Mouse (Mus musculus) hindbrain, postnatal 0 days (tissue): ENCODE measurements around the gene Erc2. TPM values are rescaled to one million over a fixed set of nuclear protein-coding genes. Genes with fewer than 3 reads are reported as not detected.

Source experiments
- ATAC-seq: fragments of 200-750 bp; cut with Nextera tagmentation; 2 replicates; pipeline ENCODE4 v1.8.0; 2017; ENCODE audit warnings: mild to moderate bottlenecking, moderate TSS enrichment, moderate library complexity
- DNase-seq: peaks from one replicate; pipeline ENCODE4 v3.0.0-alpha.2; 2015; ENCODE audit warnings: low spot score
- H3K27ac ChIP-seq: fragments of 300-500 bp; sonication (generic); 2 replicates; pipeline ENCODE4 v1.5.1; 2014; ENCODE audit warnings: mild to moderate bottlenecking
- H3K27me3 ChIP-seq: fragments of 300-500 bp; sonication (generic); 2 replicates; pipeline ENCODE4 v1.6.1; 2014; ENCODE audit warnings: low read length, mixed read lengths; ENCODE audit not compliant: insufficient read depth
- H3K36me3 ChIP-seq: fragments of 300-500 bp; sonication (generic); 2 replicates; pipeline ENCODE4 v1.6.1; 2014; ENCODE audit warnings: low read length, mixed read lengths; ENCODE audit not compliant: insufficient read depth
- H3K4me1 ChIP-seq: fragments of 300-500 bp; sonication (generic); 2 replicates; pipeline ENCODE4 v1.6.1; 2014; ENCODE audit warnings: antibody characterized with exemption, low read length, mixed read lengths; ENCODE audit not compliant: insufficient read depth
- H3K4me2 ChIP-seq: fragments of 300-500 bp; sonication (generic); 2 replicates; pipeline ENCODE4 v1.6.1; 2014; ENCODE audit warnings: low read depth, mild to moderate bottlenecking, low read length, moderate library complexity, mixed read lengths
- H3K4me3 ChIP-seq: fragments of 300-500 bp; sonication (generic); 2 replicates; pipeline ENCODE4 v1.5.1; 2014; ENCODE audit warnings: low read length
- H3K9ac ChIP-seq: fragments of 300-500 bp; sonication (generic); replicated peaks from 2 replicates; pipeline ENCODE4 v1.6.1; 2014; ENCODE audit warnings: mild to moderate bottlenecking, low read length, moderate library complexity, mixed read lengths
- H3K9me3 ChIP-seq: fragments of 300-500 bp; sonication (generic); 2 replicates; pipeline ENCODE4 v1.6.1; 2016; ENCODE audit warnings: low read length, mixed read lengths
- CTCF ChIP-seq: IDR thresholded peaks from 2 replicates; pipeline ENCODE4 v1.5.1; 2016; ENCODE audit warnings: antibody characterized with exemption, control low read depth, low read depth
- WGBS: fragments of 180-500 bp; shearing (Covaris S2); extraction: QIAGEN DNeasy Blood & Tissue Kit; methylation state at CpG from one replicate; pipeline ENCODE4 v1.1.7; 2014; 5-methylcytosine and 5-hydroxymethylcytosine counted together
- polyA plus RNA-seq: library from polyadenylated mRNA; unstranded; fragments of >200 nt; fragmentation: Nextera tagmentation; extraction: Ambion mirVana; gene quantifications from 2 replicates; pipeline ENCODE4 v1.2.1, GENCODE M21; 2015
- total RNA-seq: library from RNA; depleted of rRNA; stranded (reverse); fragments of >200 nt; gene quantifications from 2 replicates; pipeline ENCODE4 v1.2.3, GENCODE M21; 2014

The Erc2 gene
- total and polyA plus RNA-seq, 2 experiments from 2014 or later: 71.0 to 104 TPM

DNA sequence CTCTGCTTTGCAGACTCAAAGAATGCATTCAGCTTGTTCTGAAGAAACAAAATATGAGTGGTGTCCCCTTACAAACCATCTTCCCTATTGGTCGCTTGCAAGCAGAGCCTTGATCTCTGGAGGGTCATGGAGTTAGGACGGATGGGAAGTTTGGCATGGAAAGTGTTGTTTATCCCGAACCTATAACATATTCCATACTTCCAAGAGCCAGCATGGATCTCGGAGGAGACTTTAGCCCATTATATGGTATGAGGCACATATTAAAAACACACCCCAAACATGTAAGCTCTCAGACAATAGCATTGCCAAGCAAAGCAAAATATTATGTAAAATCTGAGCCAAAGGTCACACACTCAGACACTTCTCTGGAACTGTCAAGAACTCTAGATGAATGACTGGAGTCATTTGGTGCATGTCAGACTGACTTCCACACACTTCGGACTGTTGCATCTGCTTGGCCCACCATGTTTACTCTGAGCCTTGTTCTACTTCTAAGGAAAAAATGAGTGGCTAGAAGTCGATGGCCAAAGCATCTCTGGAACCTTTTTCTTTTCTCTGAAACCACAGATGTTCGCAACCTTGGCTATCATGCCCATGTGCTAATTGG, 809.6 kb downstream of the Erc2 start:
- whole genome bisulfite sequencing: 88% methylated on average over 7 of the region's 7 CpGs
- ATAC-seq: no peak

DNA sequence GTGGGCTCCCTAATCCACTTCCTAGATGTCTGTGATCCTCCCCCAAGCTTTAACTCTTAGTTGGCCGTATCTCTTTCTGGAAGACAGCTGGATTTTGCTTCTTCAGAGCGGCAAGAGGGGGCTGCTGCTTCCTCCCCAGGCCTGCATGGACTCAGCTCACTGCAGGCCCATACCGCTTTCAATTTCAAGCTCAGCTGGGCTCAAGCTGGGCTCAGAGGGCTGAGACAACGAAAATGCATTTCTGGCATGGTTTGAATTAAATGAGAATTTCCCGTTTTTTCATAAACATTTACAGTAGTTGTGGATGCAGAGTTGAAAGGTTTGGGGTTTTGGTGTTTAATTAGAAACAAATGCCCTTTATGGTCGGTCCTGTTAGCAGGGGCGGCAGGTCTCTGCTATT, 812.8 kb downstream of the Erc2 start:
- H3K4me2 ChIP-seq: no peak overlapping the region
- H3K9ac ChIP-seq: no peak overlapping the region
- no peak for DNase-seq
- H3K4me1 ChIP-seq: no peaks in the 10 kb centered on the region
- H3K9me3 ChIP-seq: no peaks in the 10 kb centered on the region
- 66% methylated on average over 7 of the region's 7 CpGs for WGBS
- no peak overlapping the region for H3K4me3 ChIP-seq
- H3K27me3 ChIP-seq: no peaks in the 10 kb centered on the region
- no peak for TF ChIP-seq CTCF
- no peak for ATAC-seq
- no peak overlapping the region for H3K27ac ChIP-seq
- no peaks in the 10 kb centered on the region for H3K36me3 ChIP-seq

More for the DNA sequence above, 809.6 kb downstream of the Erc2 start:
- Histone ChIP-seq H3K4me1 (no peaks in the 10 kb centered on the region), H3K4me2 (no peak overlapping the region), H3K9me3 (no peaks in the 10 kb centered on the region), H3K27me3 (no peaks in the 10 kb centered on the region), H3K4me3 (no peak overlapping the region), H3K36me3 (no peaks in the 10 kb centered on the region), H3K9ac (no peak overlapping the region), H3K27ac (no peak overlapping the region)
- DNase-seq: no peak
- TF ChIP-seq CTCF: no peak

DNA sequence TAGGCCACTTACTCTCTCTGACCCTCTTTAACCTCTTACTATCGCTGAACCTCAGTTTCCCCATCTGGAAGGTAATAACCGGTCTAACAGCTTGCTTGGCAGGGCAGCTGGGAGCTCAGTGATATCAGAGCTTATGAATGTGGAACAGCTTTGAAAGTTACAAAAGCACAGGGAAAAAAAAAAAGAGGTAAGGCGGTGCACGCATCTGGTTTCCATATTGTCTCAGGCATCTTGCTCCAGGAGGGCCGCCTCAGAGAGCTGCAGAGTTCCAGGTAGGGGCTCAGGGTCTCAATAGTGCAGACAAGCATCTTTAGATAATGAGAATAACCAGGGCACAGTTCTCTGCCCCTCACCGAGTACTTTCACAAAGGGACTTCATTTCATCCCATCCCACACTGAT, 816.9 kb downstream of the Erc2 start:
- Histone ChIP-seq H3K4me2 (no peak overlapping the region), H3K27ac (no peak overlapping the region), H3K4me1 (peaks cover 10% of the 10 kb centered on the region; the same call in 1 of the 2 replicates), H3K36me3 (no peaks in the 10 kb centered on the region), H3K27me3 (no peaks in the 10 kb centered on the region), H3K9me3 (no peaks in the 10 kb centered on the region), H3K9ac (no peak overlapping the region), H3K4me3 (no peak overlapping the region)
- ATAC-seq (no peak), DNase-seq (no peak)
- 87% methylated on average over 6 of the region's 6 CpGs for WGBS
- no peak for TF ChIP-seq CTCF

DNA sequence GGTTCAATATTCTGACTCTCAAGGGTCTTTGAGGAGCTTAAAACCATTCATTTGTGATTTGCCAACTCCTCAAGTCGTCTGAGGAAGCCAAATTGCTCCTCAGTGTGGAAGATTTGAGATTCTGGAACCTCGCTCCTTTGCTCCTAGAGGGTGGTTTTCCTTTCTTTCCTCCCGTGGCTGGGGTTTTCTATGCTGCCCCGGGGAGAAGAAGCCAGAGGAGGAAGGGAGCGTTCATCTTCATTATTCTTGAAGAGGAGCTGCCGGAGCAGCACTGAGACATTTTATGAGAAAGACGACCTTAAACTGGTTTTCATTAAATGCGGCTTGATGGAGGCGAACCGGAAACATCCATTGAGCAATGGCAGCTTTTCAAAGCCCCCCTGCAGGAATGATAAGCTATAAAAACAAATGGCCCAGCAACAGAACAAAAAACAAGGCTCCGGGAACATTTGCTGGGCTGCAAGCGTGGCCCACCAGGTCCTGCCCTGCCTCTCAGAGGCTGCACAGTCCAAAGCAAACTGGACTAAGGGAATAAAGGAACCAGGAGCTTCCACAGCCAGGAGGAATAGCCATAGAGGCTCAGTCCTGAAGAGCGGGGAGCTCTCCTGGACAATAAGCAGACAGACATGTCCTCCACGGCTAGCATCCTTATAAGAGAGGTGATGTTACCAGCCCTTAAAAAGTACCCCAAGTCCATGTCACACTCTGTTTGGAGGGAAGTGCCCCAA, 819.2 kb downstream of the Erc2 start:
- Histone ChIP-seq H3K4me3 (no peak overlapping the region), H3K9ac (no peak overlapping the region), H3K4me1 (peaks cover 10% of the 10 kb centered on the region; the same call in 1 of the 2 replicates), H3K27ac (peak overlapping the region; percentile 38), H3K9me3 (0 out of 2 replicates have a peak, but pooled peaks cover 1% of the 10 kb centered on the region), H3K27me3 (no peaks in the 10 kb centered on the region), H3K36me3 (no peaks in the 10 kb centered on the region), H3K4me2 (no peak overlapping the region)
- no peak for TF ChIP-seq CTCF
- peak; percentile 46 for DNase-seq
- 21% methylated on average over 14 of the region's 14 CpGs for WGBS
- ATAC-seq: no peak

DNA sequence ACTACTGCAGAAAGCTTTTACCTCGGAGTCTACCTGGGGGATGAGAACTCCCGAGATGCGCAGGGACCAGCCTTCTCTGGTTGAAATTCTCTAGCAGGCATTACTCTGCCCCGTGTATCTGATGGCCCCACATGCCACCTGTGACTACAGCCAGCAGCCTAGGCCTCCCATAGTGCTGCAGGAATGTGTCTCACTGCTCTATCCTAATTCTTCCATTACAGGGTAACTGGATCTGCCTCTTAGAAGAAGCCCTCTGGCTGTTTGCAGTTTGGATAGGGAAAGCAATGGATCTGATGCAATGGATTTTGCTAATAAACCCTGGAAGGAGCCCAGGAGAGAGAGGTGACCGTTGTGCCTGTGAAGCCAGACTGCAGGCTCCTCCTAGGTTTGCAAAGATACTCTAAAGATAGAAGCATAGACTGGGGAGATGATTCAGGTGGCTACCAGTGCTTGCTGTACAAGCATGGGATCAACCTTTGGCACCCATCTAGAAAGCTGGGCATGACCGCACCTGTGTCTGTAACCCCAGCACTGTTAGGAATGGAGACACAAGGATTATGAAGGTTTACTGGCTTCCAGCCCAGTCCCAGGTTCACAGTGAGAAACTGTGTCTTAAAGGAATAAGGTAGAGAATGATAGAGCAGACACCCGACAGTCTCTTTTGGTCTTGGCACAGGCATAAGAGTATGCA, 821.2 kb downstream of the Erc2 start:
- H3K4me2 ChIP-seq: no peak overlapping the region
- WGBS: 85% methylated on average over 7 of the region's 7 CpGs

DNA sequence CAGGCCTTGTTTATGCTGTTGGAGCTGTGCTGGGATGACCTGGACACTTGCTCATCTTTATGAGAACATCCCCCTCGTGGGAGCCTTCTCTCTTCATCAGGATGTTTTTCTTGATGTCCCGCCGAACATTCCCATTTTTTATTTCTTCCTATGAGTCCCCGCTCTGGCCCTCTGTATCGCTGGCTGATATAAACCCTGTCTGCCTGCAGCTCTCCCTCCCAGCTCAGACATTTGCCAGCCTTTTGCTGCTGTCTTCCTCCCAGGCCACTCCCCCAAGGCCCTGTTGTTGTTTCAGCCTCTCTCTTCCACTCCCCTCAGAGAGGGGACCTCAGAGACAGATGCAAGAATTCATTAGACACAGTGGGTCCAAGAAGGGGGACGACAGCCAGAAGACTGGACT, 823.5 kb downstream of the Erc2 start:
- Histone ChIP-seq H3K27ac (no peak overlapping the region), H3K4me1 (peaks cover 11% of the 10 kb centered on the region), H3K9ac (no peak overlapping the region), H3K9me3 (0 out of 2 replicates have a peak, but pooled peaks cover 3% of the 10 kb centered on the region), H3K27me3 (no peaks in the 10 kb centered on the region), H3K4me3 (no peak overlapping the region), H3K4me2 (no peak overlapping the region), H3K36me3 (no peaks in the 10 kb centered on the region)
- WGBS: 75% methylated on average over 6 of the region's 6 CpGs
- no peak for TF ChIP-seq CTCF
- ATAC-seq: no peak
- DNase-seq: no peak

More for the DNA sequence above, 821.2 kb downstream of the Erc2 start:
- Histone ChIP-seq H3K9ac (no peak overlapping the region), H3K27ac (no peak overlapping the region), H3K27me3 (no peaks in the 10 kb centered on the region), H3K4me3 (no peak overlapping the region), H3K4me1 (peaks cover 10% of the 10 kb centered on the region; the same call in 1 of the 2 replicates), H3K36me3 (no peaks in the 10 kb centered on the region), H3K9me3 (0 out of 2 replicates have a peak, but pooled peaks cover 3% of the 10 kb centered on the region)
- no peak for TF ChIP-seq CTCF
- ATAC-seq (no peak), DNase-seq (no peak)
